Mouse (Mus musculus) liver, embryonic 11.5 days (tissue): ENCODE results near the gene Kdsr. TPM values are rescaled to one million over a fixed set of nuclear protein-coding genes. Genes with fewer than 3 reads are reported as not detected.
"Not testable (repeated sequence)": the region's sequence is repeated elsewhere in the genome, so short reads cannot be mapped to it uniquely, and the experiment has no call there.

Source experiments
- ATAC-seq: fragments of 200-750 bp; cut with Nextera tagmentation; replicated peaks from 2 replicates; pipeline ENCODE4 v1.8.0; 2017; ENCODE audit warnings: moderate number of reproducible peaks, mild to moderate bottlenecking, moderate TSS enrichment, moderate library complexity; ENCODE audit not compliant: low FRiP score
- DNase-seq: peaks from one replicate; pipeline ENCODE4 v3.0.0-alpha.2; 2017; ENCODE audit warnings: low spot score
- H3K27ac ChIP-seq: fragments of 300-500 bp; sonication (generic); 2 replicates; pipeline ENCODE4 v1.5.1; 2014; ENCODE audit warnings: mild to moderate bottlenecking, low read depth, low read length, control low read depth
- H3K27me3 ChIP-seq: fragments of 300-500 bp; sonication (generic); replicated peaks from 2 replicates; pipeline ENCODE4 v1.6.1; 2014; ENCODE audit warnings: low read length, mixed read lengths; ENCODE audit not compliant: control insufficient read depth, insufficient read depth
- H3K36me3 ChIP-seq: fragments of 300-500 bp; sonication (generic); 2 replicates; pipeline ENCODE4 v1.6.1; 2014; ENCODE audit warnings: mild to moderate bottlenecking, low read length, moderate library complexity, mixed read lengths; ENCODE audit not compliant: control insufficient read depth, insufficient read depth
- H3K4me1 ChIP-seq: fragments of 300-500 bp; sonication (generic); replicated peaks from 2 replicates; pipeline ENCODE4 v1.6.1; 2014; ENCODE audit warnings: low read length, mixed read lengths; ENCODE audit not compliant: control insufficient read depth, insufficient read depth
- H3K4me2 ChIP-seq: fragments of 300-500 bp; sonication (generic); 2 replicates; pipeline ENCODE4 v1.6.1; 2014; ENCODE audit warnings: mild to moderate bottlenecking, control low read depth, moderate library complexity
- H3K4me3 ChIP-seq: fragments of 300-500 bp; sonication (generic); 2 replicates; pipeline ENCODE4 v1.5.1; 2014; ENCODE audit warnings: low read depth, low read length, control low read depth
- H3K9ac ChIP-seq: fragments of 300-500 bp; sonication (generic); 2 replicates; pipeline ENCODE4 v1.6.1; 2014; ENCODE audit warnings: low read depth, low read length, control low read depth
- H3K9me3 ChIP-seq: fragments of 300-500 bp; sonication (generic); 2 replicates; pipeline ENCODE4 v1.6.1; 2016; ENCODE audit warnings: low read length, inconsistent platforms, mixed read lengths; ENCODE audit not compliant: control insufficient read depth
- WGBS: fragments of 180-500 bp; shearing (Covaris S2); extraction: QIAGEN DNeasy Blood & Tissue Kit; methylation state at CpG from one replicate; pipeline ENCODE4 v1.1.7; 2014; 5-methylcytosine and 5-hydroxymethylcytosine counted together
- polyA plus RNA-seq: library from polyadenylated mRNA; unstranded; fragments of >200 nt; fragmentation: Nextera tagmentation; extraction: Ambion mirVana; gene quantifications from 2 replicates; pipeline ENCODE4 v1.2.1, GENCODE M21; 2014

Gene Kdsr
- polyA plus RNA-seq, 1 experiment from 2014 or later, result 8.1 TPM

GRCm38 (mm10) chr1:106748555-106749315, 10.8 kb downstream of the Kdsr start:
- no peak for DNase-seq
- WGBS, result 87% methylated on average over 6 of the region's 6 CpGs

GRCm38 (mm10) chr1:106742980-106743379, 16.5 kb downstream of the Kdsr start:
- Histone ChIP-seq H3K4me1 (no peaks in the 10 kb centered on the region), H3K36me3 (0 out of 2 replicates have a peak, but pooled peaks cover 4% of the 10 kb centered on the region), H3K4me3 (no peak overlapping the region), H3K9ac (no peak overlapping the region), H3K4me2 (no peak overlapping the region), H3K27me3 (no peaks in the 10 kb centered on the region), H3K27ac (no peak overlapping the region), H3K9me3 (no peaks in the 10 kb centered on the region)
- WGBS, result 89% methylated on average over 6 of the region's 6 CpGs
- DNase-seq (no peak), ATAC-seq (no peak)

More at GRCm38 (mm10) chr1:106748555-106749315, 10.8 kb downstream of the Kdsr start:
- no peak for ATAC-seq
- H3K27ac ChIP-seq, result no peak overlapping the region
- no peaks in the 10 kb centered on the region for H3K9me3 ChIP-seq
- H3K4me2 ChIP-seq, result no peak overlapping the region
- H3K4me3 ChIP-seq, result no peak overlapping the region
- H3K36me3 ChIP-seq, result 0 out of 2 replicates have a peak, but pooled peaks cover 4% of the 10 kb centered on the region
- H3K4me1 ChIP-seq, result no peaks in the 10 kb centered on the region
- H3K9ac ChIP-seq, result no peak overlapping the region
- H3K27me3 ChIP-seq, result no peaks in the 10 kb centered on the region

GRCm38 (mm10) chr1:106740735-106741134, 18.8 kb downstream of the Kdsr start:
- no peak overlapping the region for H3K4me3 ChIP-seq
- WGBS, result 88% methylated on average over 4 of the region's 4 CpGs
- no peaks in the 10 kb centered on the region for H3K9me3 ChIP-seq
- no peaks in the 10 kb centered on the region; the same call in 1 of the 2 replicates for H3K36me3 ChIP-seq
- DNase-seq, result no peak
- no peak overlapping the region for H3K9ac ChIP-seq
- H3K27me3 ChIP-seq, result no peaks in the 10 kb centered on the region
- H3K4me2 ChIP-seq, result no peak overlapping the region
- H3K4me1 ChIP-seq, result no peaks in the 10 kb centered on the region
- H3K27ac ChIP-seq, result no peak overlapping the region
- ATAC-seq, result no peak

GRCm38 (mm10) chr1:106739810-106740209, 19.7 kb downstream of the Kdsr start:
- Histone ChIP-seq H3K9ac (no peak overlapping the region), H3K4me1 (no peaks in the 10 kb centered on the region), H3K4me2 (no peak overlapping the region), H3K36me3 (no peaks in the 10 kb centered on the region; the same call in 1 of the 2 replicates), H3K9me3 (no peaks in the 10 kb centered on the region), H3K4me3 (no peak overlapping the region), H3K27me3 (no peaks in the 10 kb centered on the region), H3K27ac (no peak overlapping the region)
- no peak for ATAC-seq
- WGBS, result 89% methylated on average over 5 of the region's 5 CpGs
- no peak for DNase-seq

- Histone ChIP-seq H3K36me3 (no peaks in the 10 kb centered on the region; the same call in 1 of the 2 replicates), H3K27me3 (no peaks in the 10 kb centered on the region), H3K27ac (no peak overlapping the region), H3K4me1 (no peaks in the 10 kb centered on the region), H3K4me3 (no peak overlapping the region), H3K9me3 (no peaks in the 10 kb centered on the region), H3K4me2 (no peak overlapping the region), H3K9ac (no peak overlapping the region)
- 85% methylated on average over 3 of the region's 3 CpGs for WGBS
- DNase-seq, result no peak
- ATAC-seq, result no peak; the same call in 1 of the 2 replicates
Observed at GRCm38 (mm10) chr1:106738092-106738491, 21.4 kb downstream of the Kdsr start.

- Histone ChIP-seq H3K36me3 (no peaks in the 10 kb centered on the region; the same call in 1 of the 2 replicates), H3K4me2 (no peak overlapping the region), H3K27ac (no peak overlapping the region), H3K27me3 (no peaks in the 10 kb centered on the region), H3K4me1 (no peaks in the 10 kb centered on the region), H3K4me3 (no peak overlapping the region), H3K9me3 (no peaks in the 10 kb centered on the region), H3K9ac (no peak overlapping the region)
- 95% methylated on average over 8 of the region's 8 CpGs for WGBS
- DNase-seq (no peak), ATAC-seq (no peak)
Observed at GRCm38 (mm10) chr1:106736211-106736610, 23.3 kb downstream of the Kdsr start.

GRCm38 (mm10) chr1:106735586-106735985, 23.9 kb downstream of the Kdsr start:
- Histone ChIP-seq H3K27ac (no peak overlapping the region), H3K27me3 (no peaks in the 10 kb centered on the region), H3K4me2 (no peak overlapping the region), H3K4me3 (no peak overlapping the region), H3K9me3 (no peaks in the 10 kb centered on the region), H3K4me1 (no peaks in the 10 kb centered on the region), H3K36me3 (no peaks in the 10 kb centered on the region; the same call in 1 of the 2 replicates), H3K9ac (no peak overlapping the region)
- DNase-seq (no peak), ATAC-seq (no peak)
- WGBS, result 74% methylated on average over 2 of the region's 2 CpGs

- 56% methylated on average over 5 of the region's 5 CpGs for WGBS
- ATAC-seq (no peak), DNase-seq (no peak)
- H3K27me3 ChIP-seq, result no peaks in the 10 kb centered on the region
- H3K4me2 ChIP-seq, result no peak overlapping the region
- no peaks in the 10 kb centered on the region for H3K9me3 ChIP-seq
- no peak overlapping the region for H3K9ac ChIP-seq
- H3K36me3 ChIP-seq, result no peaks in the 10 kb centered on the region
- no peaks in the 10 kb centered on the region for H3K4me1 ChIP-seq
- H3K27ac ChIP-seq, result no peak overlapping the region
- no peak overlapping the region for H3K4me3 ChIP-seq
Observed at GRCm38 (mm10) chr1:106722061-106722460, 37.5 kb downstream of the Kdsr start.

GRCm38 (mm10) chr1:106717736-106718135, 41.8 kb downstream of the Kdsr start:
- DNase-seq, H3K27ac ChIP-seq, H3K36me3 ChIP-seq, H3K9me3 ChIP-seq, H3K4me2 ChIP-seq, H3K27me3 ChIP-seq, H3K9ac ChIP-seq, ATAC-seq, H3K4me3 ChIP-seq: not testable (repeated sequence)
- H3K4me1 ChIP-seq, result peaks cover 12% of the 10 kb centered on the region
- 72% methylated on average over 7 of the region's 7 CpGs for WGBS
